Mouse (Mus musculus): Measurements from ENCODE around the gene Ret.

Gene Ret

DNA sequence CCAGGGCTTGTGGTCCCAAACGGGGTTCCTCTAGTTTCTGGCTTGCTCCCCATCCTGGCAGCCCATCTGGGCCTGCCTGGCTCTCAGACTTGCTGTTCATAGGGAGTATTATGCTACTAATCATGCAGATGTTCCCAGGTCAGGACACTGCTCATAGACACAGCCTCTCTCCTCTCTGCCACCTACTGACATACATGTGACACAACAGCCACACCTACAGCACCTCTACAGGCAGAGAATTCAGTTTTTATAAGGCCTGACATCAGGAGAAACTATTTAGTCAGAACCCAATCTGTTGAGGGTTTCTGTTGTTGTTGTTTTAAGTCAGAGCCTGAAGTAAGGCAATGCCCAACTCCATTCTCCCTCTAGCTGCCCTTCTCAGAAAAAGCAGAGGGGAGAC lies 85.7 kb downstream of the Ret start:
- no peak for DNase-seq (ENCODE audit: low read depth, low spot score)

Data from WW6 (cell line).